Mouse (Mus musculus) CD4-positive, CD25-positive, alpha-beta regulatory T cell, adult 4 months (primary cell): ENCODE data around the gene Gm9913. TPM values are rescaled to one million over a fixed set of nuclear protein-coding genes. Genes with fewer than 3 reads are reported as not detected.

Experiments used
- ATAC-seq: one replicate; pipeline ENCODE4 v1.8.0; 2017
- polyA plus RNA-seq, 2 experiments: library from polyadenylated mRNA; unstranded; fragments of 100-300 nt; shearing (Covaris generic); gene quantifications; one replicate each; pipeline ENCODE4 v1.2.1; 2017

Gm9913 gene
- polyA plus RNA-seq, result not detected

DNA sequence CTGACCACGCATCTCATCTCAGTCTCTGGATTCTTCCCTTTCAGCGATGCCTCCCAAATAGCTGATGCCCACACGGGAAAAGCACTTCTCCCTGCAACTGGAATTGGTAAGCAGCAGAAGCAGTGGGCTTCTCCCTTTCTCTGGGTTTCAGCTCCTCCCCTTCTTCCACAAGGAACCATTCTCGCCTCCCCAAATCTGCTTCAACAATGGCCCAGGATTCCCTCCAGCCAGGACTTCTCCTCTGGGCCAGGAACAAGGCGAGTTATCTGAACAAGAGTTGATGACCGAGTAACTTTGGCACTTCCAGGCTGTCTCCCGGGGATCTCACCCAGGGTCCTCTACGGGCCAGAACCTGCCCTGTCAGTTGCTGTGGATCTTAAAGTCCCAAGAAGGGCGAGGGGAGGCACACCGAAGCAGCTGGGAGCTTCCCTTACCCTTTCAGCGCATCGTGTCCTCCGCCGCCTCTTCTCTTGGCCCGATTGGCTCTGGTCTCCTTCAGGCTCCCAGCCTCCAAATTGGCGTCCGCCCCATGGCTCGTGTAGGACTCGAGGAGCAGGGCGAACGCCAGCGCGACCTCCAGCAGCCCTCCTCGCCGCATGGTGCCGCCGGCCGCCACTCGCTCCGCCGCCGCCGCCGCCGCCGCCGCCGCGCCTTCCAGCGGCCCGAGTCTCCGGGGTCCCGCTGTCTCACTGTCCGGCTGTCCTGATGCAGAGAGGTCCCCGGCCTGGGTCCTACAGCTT, at the start of gene Gm9913:
Gene Gm9913, plus strand, starts transcription at position 84 of the 740 bp plus-strand sequence.
- ATAC-seq, result no peak

DNA sequence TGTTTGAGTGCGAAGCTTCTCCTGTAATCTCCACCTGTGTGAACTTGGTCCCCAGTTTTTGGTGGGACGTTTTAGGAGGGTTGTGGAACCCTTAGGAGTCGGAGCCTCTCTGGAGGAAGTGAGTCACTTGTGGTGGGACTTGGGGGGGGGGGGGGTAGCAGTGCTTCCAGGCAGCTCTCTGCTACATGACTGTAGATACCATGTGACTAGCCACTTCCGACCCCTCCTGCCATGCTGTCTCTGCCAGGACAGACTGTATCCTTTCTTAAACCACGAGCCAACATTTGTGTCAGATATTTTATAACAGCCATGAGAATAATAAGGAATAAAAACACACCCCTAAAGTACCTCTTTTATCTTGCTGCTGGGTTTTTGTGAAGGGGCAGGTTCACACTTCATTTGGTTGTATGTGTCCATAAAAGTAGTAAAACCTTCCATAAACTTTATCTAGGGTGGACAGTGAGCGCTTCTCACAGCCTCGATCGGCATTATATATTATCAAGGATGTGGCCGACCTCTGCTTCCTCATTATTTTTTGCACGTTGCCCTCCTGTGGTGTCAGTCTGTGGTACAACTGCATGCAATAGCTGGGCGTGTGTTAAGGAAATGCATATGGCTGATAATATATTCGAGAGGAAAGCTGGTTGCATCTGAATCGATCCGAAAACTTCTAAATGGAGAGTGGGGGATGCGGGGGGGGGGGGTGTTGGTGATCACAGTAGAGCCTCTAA, 48.7 kb upstream of the Gm9913 start:
- no peak for ATAC-seq

- ATAC-seq, result no peak
These were observed 45.8 kb upstream of the Gm9913 start for GRCm38 (mm10) chr2:125459087-125459486.

DNA sequence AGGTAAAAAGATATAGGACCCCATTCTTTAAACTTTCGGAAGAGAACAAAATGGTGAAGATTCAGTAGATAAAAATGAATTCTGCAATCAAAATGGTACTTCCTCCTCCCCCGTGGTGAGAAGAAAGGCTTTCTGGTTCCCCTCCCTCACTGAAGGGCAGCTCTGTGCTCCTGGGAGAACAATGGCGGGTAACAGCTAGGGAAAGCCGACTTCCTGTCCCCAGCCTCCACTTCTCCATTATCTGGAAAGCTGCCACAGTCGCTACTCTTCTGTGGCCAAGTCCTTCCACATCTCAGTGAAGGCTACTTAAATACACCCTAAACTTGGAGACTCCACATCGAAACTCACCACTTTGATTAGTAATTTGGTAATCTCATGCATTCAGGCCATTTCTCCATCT, 40.9 kb upstream of the Gm9913 start:
- no peak for ATAC-seq

DNA sequence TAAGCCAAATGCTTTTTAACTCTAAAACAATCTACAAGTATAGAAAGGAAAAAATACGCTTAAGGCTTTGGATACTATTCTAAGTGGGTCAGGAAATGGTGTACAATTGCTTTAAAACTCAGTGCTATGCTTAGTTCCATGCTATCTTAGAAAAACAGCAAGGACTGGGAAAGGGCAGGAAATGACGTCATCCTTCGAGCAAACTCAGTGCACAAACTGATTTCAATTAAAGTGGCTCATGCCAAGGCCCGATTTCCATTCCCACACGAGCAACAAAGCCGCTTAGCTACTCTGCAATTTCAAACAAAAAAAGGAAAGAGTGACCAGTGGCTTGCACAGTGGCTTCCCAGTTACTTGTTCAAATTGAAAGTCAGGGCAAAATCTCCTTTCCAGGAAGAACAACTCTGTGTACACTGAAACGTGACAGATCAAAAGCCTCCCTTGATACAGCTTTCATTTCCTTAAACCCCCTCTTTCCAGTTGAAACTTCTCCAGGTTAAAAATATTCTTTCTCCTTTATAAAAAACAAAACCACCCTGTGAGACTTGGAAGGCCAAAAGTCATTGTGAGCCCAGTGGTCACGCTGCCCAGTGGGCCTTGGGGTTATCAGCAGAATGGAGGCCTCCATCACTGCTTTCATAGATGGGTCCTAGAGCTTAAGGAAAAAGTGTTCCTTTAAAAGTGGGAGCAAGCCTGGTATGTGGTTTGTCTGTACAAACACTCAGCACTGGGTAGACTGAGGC, 34.2 kb upstream of the Gm9913 start:
- no peak for ATAC-seq

DNA sequence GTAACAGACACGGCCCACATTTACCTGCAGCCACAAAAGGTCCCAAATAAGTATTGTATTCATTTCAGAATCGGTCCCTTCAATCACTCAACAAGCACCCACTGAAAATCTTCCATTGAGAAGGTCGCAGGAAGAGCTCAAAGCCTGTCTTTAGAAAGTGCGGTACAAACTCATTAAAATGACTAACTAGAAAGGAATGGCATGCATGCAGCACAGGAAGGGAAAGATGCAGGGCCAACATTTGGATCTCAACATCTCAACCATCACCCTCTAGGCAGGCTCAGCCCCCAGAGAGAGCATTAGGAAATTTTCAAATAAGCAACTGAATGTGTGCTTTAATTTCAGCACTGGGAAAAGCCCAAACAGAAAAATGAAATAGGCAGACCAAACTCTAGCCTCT, 33.2 kb upstream of the Gm9913 start:
- ATAC-seq, result no peak

- ATAC-seq, result no peak
These were observed 31.7 kb upstream of the Gm9913 start for GRCm38 (mm10) chr2:125473228-125473627.

GRCm38 (mm10) chr2:125474690-125475089, 30.2 kb upstream of the Gm9913 start:
- ATAC-seq, result no peak

DNA sequence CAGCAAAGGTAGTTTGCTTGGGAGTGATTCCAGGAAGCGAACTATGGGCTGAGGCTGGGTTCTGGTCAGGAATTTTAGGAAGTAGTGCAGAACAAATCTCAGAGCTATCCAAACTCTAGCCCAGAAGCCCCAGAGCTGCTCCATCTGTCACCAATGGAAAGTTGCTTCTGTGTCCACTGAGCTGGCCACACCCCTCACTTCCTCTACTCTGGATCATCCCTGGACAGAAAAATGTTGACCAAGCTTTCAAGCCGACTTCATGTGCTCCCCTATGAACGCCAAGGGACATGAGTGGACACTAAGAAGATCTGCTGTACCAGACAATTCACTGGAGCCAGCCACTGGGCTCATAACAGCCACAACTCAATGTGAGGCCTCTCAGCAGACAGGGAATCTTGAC, 28.7 kb upstream of the Gm9913 start:
- no peak for ATAC-seq

GRCm38 (mm10) chr2:125477367-125477766, 27.5 kb upstream of the Gm9913 start:
- ATAC-seq, result no peak

DNA sequence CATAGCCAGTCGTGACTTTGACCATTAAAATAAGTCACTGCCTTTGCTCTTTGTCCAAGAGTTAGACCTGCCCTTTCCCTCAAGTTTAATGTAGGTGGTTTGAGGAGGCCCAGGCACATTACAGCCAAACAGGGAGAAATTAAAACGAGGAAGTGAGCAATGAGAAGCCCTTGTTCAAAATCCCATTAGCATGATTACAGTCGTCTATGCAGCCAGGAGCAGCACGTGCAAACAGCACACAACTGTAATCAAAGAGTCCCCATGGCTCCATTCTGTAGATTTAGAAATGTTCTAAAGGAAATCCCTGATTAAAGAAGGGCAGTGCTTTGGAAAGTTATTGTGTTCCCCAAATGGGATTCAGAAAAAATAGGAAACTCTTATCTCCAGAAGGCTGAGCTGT, 26.2 kb upstream of the Gm9913 start:
- no peak for ATAC-seq

- no peak for ATAC-seq
These were observed 24.8 kb upstream of the Gm9913 start for GRCm38 (mm10) chr2:125480057-125480456.

GRCm38 (mm10) chr2:125481116-125481515, 23.8 kb upstream of the Gm9913 start:
- no peak for ATAC-seq

- ATAC-seq, result no peak
These were observed 23.2 kb upstream of the Gm9913 start for GRCm38 (mm10) chr2:125481531-125482317.

DNA sequence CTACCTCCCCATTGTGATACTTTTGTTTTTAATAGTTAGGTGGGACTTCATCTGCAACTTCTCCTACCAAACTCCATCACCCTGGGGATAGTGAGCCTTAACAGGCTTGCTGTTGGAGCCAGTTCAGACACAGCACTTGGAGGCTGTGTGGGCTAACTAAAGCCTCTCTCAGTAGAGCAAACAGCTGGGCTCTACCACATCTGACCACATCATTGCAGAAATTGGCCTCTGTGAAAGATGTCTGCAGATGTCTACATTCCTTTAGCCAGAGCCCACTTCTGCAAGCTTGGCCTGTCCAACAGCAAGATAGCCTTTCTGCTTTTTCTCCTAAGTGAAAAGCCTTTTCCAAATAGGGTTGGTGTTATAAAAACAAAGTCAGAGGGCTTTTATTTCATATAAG, 20.7 kb upstream of the Gm9913 start:
- no peak for ATAC-seq

DNA sequence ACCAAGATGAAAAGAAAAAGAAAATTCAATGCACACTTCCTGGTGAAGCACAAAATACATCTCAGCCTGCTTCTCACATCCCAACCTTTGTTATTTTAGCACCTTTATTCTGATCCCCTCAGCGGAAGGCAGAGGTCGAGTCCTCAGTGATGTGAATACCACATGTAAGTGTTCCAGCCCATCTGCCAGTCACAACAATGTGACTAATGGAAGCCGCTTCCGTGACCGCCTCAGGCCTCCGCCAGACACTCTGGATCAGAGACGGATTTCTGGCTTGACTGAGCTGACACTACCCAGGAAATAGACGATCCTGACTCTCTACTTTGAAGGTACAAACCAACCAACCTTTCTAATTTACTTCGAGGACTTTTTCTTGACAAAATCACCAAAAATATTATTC, 20.0 kb upstream of the Gm9913 start:
- ATAC-seq, result no peak

DNA sequence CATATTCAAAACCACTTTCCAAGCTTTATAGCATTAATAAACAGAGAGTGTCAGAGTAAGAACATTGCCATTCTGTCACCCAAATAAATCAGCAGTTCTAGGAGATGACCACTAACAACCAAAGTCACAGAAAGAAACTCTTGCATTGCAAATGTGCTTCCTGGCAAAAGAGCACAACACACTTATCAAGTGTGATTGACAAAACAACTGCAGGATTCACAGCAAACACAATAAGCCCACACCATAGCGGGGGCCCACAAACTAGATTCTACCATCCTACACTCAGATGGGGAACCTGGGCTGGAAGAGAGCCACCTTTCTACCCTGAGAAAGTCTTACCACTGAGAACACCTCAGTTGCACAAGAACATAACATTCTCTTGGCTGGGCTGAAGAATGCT, 14.9 kb upstream of the Gm9913 start:
- ATAC-seq, result no peak

GRCm38 (mm10) chr2:125492050-125492900, 12.6 kb upstream of the Gm9913 start:
- ATAC-seq, result no peak

DNA sequence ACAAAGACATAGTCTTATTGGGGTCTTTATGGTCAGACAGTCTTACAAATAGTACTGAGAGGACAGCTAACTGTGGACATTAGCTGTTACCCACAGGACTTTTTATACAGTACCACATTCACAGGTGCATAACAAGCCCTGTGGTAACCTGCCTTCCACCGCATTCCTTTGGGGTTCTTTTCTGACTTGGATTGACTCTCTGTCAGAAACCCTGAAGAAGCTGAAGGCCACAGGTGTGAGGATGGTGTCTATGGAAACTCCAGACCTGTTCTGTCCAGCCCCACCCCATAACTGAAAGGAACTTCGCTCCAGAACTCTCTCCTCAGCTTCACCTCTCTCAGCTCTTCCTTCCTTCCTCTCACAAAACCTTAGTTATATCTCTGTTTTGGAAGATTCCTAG, 10.6 kb upstream of the Gm9913 start:
- no peak for ATAC-seq

GRCm38 (mm10) chr2:125494831-125495812, 9.8 kb upstream of the Gm9913 start:
- ATAC-seq, result no peak
